Mouse (Mus musculus) heart, adult 9 months (tissue): Measurements from ENCODE around the gene Plekhb2.

ENCODE experiments used
- DNase-seq, 2 experiments: peaks; one replicate each; pipeline ENCODE4 v3.0.0; 2022; ENCODE audit warnings: low spot score in 2 of 2

Gene Plekhb2

GRCm38 (mm10) chr1:34831381-34831780, 18.4 kb upstream of the Plekhb2 start:
- DNase-seq = no peak

DNA sequence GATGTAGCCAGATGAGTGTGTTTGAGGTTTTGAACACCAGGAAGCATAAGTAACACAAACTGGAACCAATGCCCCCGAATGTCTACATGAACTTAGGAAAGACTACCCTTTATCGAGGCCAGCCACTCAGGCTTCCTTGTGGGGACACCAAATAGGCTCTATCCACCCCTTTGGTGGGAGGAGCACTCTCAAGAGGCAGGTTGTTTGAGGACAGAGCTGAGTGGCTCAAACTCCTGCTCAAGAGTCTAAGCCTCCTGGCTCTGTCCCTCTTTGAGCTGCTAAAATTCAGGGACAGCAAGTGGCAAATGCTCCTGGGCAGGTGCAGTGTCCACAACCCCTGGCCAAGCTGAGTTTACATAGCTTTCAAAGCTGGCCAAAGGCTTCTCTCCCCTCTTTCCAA, 14.9 kb upstream of the Plekhb2 start:
- no peak for DNase-seq

DNA sequence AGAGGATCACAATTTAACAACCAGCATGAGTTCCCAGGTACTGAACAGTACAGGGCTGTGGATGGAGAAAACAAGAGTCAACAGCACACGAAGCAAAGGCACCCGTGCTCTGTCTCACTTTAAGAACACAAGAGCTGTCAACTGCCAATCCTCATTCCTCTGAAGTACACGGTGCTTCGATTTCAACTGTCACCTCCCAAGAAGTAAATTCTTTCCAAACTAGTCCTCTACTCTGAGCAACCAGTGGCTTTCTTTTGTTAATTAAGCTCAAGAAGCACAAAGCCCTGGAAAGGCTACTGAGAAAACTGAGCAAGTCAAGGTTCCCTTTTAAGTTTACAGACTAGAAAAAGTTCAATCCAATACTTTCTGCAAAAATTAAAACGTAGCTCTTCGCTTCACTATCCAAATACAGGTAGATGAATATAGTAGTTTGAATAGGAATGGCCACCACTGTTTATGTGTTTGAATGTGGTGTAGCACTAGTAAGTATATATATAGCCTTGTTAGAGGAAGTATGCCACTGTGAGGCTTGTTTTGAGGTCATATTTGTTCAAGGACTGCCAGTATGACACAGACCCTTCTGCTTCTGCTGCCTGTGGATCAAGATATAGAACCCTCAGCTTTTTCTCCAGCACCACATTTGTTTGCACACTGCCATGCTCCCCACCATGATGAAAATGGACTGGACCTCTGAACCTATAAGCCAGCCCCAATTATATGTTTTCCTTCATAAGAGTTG, 11.7 kb upstream of the Plekhb2 start:
- DNase-seq = no peak

DNA sequence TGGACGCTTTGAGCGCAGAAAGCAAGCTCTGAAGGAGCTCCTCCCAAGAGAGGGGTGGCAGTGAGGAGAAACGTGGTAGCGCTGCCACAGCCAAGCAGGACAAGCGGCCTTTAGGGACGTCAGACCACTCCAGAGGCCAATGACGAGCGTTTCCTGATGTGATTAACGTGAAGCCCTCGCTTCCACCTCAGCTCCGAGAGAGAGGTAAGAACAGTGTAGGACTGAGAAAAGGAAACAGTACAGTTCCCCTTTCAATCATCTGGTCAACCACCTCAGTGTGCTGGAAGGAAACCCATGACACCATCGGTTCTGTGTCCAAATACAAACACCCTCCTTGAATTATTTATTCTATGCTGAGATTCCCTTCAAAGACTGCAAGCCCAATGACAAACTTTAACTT, 10.5 kb upstream of the Plekhb2 start:
- DNase-seq = no peak

- no peak for DNase-seq
Measured at GRCm38 (mm10) chr1:34841709-34842388, 7.9 kb upstream of the Plekhb2 start.

DNA sequence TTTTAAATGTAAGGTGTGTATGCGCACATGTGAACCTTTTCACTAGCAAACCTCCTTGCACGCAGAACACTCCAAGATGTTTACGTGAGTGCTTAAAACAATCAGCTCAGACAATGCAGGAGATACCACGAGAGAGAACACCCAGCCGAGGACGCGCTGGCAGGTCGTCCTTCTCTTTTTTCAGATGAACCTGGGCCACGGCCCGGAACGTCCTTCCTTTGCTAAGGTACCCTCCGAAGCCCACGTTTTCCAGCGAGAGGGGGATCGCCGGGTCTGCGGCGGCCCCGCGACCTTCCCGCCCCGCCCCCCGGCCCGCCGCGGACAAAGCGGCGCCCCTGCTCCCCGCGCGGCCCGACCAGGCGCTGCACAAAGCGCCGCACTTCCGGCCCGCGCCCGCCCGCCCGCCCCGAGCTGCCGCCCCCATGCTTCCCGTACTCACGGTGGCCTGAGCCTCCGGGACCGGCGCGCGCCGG, 7.4 kb upstream of the Plekhb2 start:
- peak in 1 of 2 experiments; percentile 39 for DNase-seq

GRCm38 (mm10) chr1:34842887-34843618, 6.7 kb upstream of the Plekhb2 start, which contains the start of gene Fam168b:
TSS of gene Fam168b (minus strand) at chr1:34843065.
- peak; percentile 87 to 90 for DNase-seq

- DNase-seq = no peak
Measured at GRCm38 (mm10) chr1:34847070-34847469, 2.7 kb upstream of the Plekhb2 start.

DNA sequence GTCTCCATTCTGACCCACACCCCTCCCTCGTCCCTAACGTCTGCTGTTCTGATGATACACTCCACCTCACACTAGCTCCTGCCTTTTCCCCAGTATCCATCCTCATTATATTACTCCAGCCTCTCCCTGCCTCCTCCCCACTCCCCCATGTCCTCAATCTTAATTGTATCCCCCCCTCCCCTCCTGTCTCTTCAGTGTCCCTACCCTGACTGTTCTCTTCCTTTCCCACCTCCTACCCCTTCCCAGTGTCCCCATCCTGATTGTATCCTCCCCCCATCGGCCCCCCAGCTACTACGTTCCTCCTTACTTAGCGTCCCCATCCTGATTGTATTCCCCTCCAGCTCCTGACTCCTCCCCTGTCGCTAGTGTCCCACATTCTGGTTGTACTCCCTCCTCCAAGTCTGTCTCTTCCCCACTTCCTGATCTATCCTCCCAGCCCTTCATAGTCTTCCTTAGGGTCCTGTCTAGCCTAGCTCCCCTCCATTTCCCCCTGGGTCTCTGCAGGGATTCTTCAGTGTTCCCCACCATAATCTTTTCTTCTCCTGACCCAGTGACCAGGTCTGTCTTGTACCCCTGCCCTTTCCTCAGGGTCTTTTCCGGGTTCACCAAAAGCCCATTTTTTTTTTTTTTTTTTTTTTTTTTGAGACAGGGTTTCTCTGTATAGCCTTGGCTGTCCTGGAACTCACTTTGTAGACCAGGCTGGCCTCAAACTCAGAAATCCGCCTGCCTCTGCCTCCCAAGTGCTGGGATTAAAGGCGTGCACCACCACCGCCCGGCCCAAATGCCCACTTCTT, 764 bp downstream of the Plekhb2 start:
- DNase-seq = no peak

DNA sequence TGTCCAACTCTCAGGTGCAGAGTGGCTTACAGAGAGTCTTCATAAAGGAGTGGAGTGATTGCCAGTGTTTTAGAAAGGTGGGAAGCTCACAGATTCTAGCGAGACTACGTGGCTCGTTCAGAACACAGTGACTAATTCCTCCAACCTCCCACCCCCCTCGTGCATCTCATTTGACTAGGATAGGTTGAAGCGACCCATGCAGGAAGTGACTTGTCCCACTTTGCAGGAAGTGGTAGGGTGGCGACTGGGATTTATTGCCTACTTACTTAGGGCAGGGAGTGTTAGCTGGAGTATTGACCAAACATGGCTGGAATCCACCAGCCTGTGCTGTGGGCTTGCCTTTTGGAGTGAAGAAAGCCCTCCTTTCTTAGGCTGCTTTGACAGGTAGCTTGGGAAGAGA, 1.8 kb downstream of the Plekhb2 start:
- DNase-seq = peak; percentile 24 to 27

- no peak for DNase-seq
Measured at GRCm38 (mm10) chr1:34852116-34852878, 2.5 kb downstream of the Plekhb2 start.

GRCm38 (mm10) chr1:34853786-34854185, 4.0 kb downstream of the Plekhb2 start:
- DNase-seq = no peak

- DNase-seq = no peak
Measured at GRCm38 (mm10) chr1:34855056-34855739, 5.4 kb downstream of the Plekhb2 start.

DNA sequence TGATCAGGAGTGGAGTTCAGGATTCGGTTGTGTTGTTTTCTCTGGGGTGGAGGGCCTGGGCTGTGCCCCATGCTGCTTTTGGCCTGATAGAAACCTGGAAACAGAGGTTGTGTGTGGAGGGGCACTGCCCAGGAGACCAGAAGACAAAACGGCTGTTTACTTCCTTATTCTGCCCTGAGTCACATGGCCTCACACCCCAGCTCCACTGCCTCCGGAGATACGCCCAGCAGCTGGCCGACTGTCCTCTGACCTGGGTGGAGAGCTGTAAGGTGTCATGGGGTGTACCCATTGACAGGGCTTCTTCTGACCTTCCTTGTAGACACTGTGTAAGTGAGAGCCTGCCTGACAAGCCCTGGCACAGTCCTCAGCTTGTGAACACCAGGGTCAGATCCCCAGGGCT, 8.9 kb downstream of the Plekhb2 start:
- peak in 1 of 2 experiments; percentile 52 for DNase-seq

DNA sequence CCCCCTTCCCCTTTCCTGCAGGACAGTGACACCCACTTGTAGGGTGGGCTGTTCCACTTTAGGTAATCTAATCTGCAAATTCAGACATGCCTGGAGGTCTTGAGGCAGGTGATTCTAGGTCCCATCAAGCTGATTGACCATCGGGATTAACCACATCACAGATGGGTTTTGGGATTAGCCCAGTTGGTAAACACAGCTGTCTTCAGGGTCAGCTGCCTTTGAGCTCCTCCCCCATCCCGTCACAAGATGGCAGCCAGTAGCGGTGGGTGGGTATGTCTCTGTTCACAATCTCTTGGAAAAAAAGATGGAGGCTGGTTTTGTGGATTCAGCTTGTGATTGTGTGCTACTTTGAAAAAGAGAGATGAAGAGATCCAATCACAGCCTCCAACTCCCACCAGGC, 10.0 kb downstream of the Plekhb2 start:
- no peak for DNase-seq

DNA sequence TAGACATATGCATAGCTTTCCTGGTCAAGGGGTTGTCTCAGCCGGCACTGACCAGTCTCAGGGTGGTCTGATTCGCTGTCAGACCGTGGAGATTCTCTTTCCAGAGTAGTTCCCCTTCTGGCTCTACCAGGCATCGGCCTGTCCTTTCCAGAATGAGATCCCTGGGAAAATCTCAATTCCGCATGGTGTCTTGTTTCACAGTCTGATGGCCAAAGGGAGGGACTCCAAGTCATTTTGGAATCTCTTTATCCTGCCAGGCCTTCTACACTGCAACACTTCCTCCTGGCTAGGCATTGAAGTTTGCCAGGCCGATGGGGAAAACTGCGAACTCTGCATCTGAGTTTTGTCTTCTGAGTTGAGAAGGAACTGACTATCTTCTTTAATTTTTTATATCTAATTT, 10.4 kb downstream of the Plekhb2 start:
- DNase-seq = no peak

DNA sequence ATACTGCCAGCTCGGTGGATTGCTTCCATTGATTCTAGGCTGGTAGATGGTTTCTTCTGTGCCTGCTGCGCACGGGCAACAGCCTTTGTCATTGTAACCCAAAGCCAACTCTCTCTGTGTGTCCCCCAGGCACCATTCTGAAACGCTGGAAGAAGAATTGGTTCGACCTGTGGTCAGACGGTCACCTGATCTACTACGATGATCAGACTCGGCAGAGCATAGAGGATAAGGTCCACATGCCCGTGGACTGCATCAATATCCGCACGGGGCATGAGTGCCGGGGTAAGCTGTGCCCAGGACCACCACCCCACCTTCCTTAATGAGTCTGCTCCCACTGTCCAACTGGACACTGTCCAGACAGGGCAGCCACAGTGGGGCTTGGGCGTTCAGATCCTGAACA, 13.1 kb downstream of the Plekhb2 start:
- no peak for DNase-seq

GRCm38 (mm10) chr1:34863323-34863722, 13.5 kb downstream of the Plekhb2 start:
- DNase-seq = no peak

GRCm38 (mm10) chr1:34864243-34864642, 14.5 kb downstream of the Plekhb2 start:
- DNase-seq = no peak

DNA sequence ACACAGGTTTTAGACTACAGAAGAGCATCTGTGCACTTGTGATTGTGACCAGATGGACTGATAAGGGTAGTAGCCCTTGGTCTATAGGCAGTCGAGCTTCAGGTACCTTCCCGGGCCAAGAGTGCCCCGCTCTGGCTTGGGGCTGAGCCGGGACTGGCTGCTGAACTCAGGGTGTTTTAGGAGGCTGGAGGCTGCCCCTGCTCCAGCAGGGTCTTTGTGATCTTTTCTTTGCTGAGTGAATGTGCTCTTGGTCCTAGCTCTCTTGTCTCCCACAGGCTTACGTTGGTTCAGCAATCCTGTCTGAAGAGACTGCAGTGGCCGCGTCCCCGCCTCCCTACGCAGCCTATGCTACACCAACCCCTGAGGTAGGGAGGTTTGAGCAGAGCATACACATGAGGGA, 16.1 kb downstream of the Plekhb2 start:
- no peak for DNase-seq
